10 mouse cellular contexts compared by ENCODE assay signal in the genomic region with DNA sequence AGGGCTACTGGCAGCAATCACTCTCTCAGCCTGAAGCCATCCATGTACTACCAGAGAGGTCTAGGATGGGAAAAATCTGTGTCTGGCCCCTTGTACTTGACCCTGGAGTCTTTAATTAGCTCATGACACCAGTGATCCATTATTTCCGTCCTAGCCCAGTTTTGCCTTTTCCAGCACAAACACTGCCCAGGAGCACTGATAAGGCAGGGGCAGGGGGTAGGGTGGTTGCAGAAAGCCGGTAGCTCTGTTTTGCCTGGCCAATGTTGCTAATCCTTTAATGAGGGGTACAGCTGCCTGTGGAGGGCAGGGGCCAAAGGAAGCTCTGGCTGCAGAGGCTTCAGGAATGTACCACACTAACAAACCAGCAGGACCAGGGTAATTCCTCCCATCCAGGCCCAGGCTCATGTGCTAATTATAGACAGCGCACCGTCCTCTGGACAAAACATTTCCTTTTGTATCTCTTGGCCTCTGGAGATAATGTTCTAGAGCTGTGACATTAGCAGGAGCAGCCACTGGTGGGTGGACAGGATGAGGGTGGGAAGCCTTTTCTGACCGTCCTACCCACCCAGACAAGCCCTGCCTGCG.
DNase-seq lines count a peak whose midpoint lies in the region; ATAC-seq and TF ChIP-seq lines count a peak whose summit lies in the region.
"Had no signal": no experiment of that assay in that cellular context is flagged by ENCODE, and none has a peak within 500 bp of the region (broad histone marks: within the 10 kb centered on the region; RNA-seq: fewer than 3 reads in every experiment).

No protein-coding gene starts in this region.

- no peak for TF ChIP-seq CTCF in cerebellum, adult 2 months (IDR thresholded peaks at IDR 0.05; ENCODE audit: borderline replicate concordance, insufficient read depth, low read depth, low read length)

- no peak for TF ChIP-seq POLR2A in cerebellum, adult 2 months (IDR thresholded peaks at IDR 0.05; ENCODE audit: borderline replicate concordance, insufficient read depth, low read length)

- WGBS in liver, embryonic 16.5 days (ENCODE audit: insufficient replicate concordance) = 33% methylated on average over 6 of the region's 6 CpGs
- WGBS in cerebellum, adult 2 months = 74% methylated on average over 6 of the region's 6 CpGs

- H3K27me3 ChIP-seq in liver, embryonic 16.5 days (ENCODE audit: control insufficient read depth, insufficient read depth, low read depth, low read length) = no peaks in the 10 kb centered on the region
- H3K27me3 ChIP-seq in cerebellum, adult 2 months (ENCODE audit: control insufficient read depth, insufficient read depth, low read length) = no peaks in the 10 kb centered on the region
- H3K27me3 ChIP-seq: midbrain, embryonic 12.5 days had no signal

- no peak overlapping the region for H3K4me2 ChIP-seq in liver, embryonic 16.5 days (ENCODE audit: low read depth, low read length)
- H3K4me2 ChIP-seq: midbrain, embryonic 12.5 days had no signal

- no peak overlapping the region for H3K27ac ChIP-seq in liver, embryonic 16.5 days (ENCODE audit: low read length)
- H3K27ac ChIP-seq in cerebellum, adult 2 months (ENCODE audit: insufficient read depth, low read length) = no peak overlapping the region
- H3K27ac ChIP-seq: midbrain, embryonic 12.5 days had no signal

- H3K36me3 ChIP-seq in liver, embryonic 16.5 days (ENCODE audit: control insufficient read depth, insufficient read depth) = no peaks in the 10 kb centered on the region
- H3K36me3 ChIP-seq: midbrain, embryonic 12.5 days had no signal

- H3K4me3 ChIP-seq in liver, embryonic 16.5 days (ENCODE audit: low read depth, low read length) = no peak overlapping the region
- H3K4me3 ChIP-seq in cerebellum, adult 2 months (replicated peaks; ENCODE audit: insufficient read depth, low read depth, low read length) = no peak overlapping the region
- H3K4me3 ChIP-seq: midbrain, embryonic 12.5 days had no signal

- H3K4me1 ChIP-seq in liver, embryonic 16.5 days (ENCODE audit: control insufficient read depth, low read depth, low read length) = no peaks in the 10 kb centered on the region
- H3K4me1 ChIP-seq in cerebellum, adult 2 months (ENCODE audit: control insufficient read depth, insufficient read depth, low read length) = no peaks in the 10 kb centered on the region

- ATAC-seq in liver, embryonic 16.5 days (ENCODE audit: low read depth) = peak; percentile 41
- no peak for ATAC-seq in megakaryocyte progenitor cell, adult 5-6 weeks (replicated peaks; ENCODE audit: poor library complexity)

- peak; percentile 20 for DNase-seq in embryo, embryonic 11 days
- DNase-seq in heart, adult 9 months (ENCODE audit: low spot score in 2 of 2) = peak; percentile 61 to 76
- DNase-seq in kidney, adult 9 months = peak; percentile 71
- no peak for DNase-seq in cerebellum, adult 2 months
- no peak for DNase-seq in layer of hippocampus, adult 9-11 months
- no peak for DNase-seq in cerebellum, postnatal 10 days
- DNase-seq: cerebellum, postnatal 25 days had no signal

- no peaks in the 10 kb centered on the region for H3K9me3 ChIP-seq in liver, embryonic 16.5 days (replicated peaks; ENCODE audit: control insufficient read depth, low read length)
- H3K9me3 ChIP-seq: midbrain, embryonic 12.5 days had no signal

- no peak overlapping the region for H3K9ac ChIP-seq in liver, embryonic 16.5 days (ENCODE audit: low read depth, low read length)
- H3K9ac ChIP-seq: midbrain, embryonic 12.5 days had no signal

Comparison
In these comparisons a context has a peak if more than half of its experiments do, and no peak if none do; other contexts are left out.
1. DNase-seq: peak in embryo, embryonic 11 days (single experiment), heart, adult 9 months (2 of 2) and kidney, adult 9 months (single experiment); none in cerebellum, adult 2 months (0 of 2), layer of hippocampus, adult 9-11 months (single experiment) and cerebellum, postnatal 10 days (0 of 2).